Mouse (Mus musculus) heart, postnatal 0 days (tissue): Measurements from ENCODE around the gene Mbnl2.

Source experiments
- CTCF ChIP-seq: IDR thresholded peaks from 2 replicates; pipeline ENCODE4 v1.5.1; 2016; ENCODE audit warnings: antibody characterized with exemption, control low read depth, low read depth
- EP300 ChIP-seq: IDR thresholded peaks from 2 replicates; pipeline ENCODE4 v1.6.1; 2016; ENCODE audit warnings: antibody characterized with exemption, low read depth

GRCm38 (mm10) chr14:120357321-120358070, 82.0 kb downstream of the Mbnl2 start:
- no peak for TF ChIP-seq CTCF
- no peak for TF ChIP-seq EP300
